Mouse (Mus musculus): ENCODE results near the gene Acox1. TPM values are rescaled to one million over a fixed set of nuclear protein-coding genes. Genes with fewer than 3 reads are reported as not detected.

Gene Acox1
- polyA plus RNA-seq, 1 experiment from 2014 or later: 67.8 TPM

DNA sequence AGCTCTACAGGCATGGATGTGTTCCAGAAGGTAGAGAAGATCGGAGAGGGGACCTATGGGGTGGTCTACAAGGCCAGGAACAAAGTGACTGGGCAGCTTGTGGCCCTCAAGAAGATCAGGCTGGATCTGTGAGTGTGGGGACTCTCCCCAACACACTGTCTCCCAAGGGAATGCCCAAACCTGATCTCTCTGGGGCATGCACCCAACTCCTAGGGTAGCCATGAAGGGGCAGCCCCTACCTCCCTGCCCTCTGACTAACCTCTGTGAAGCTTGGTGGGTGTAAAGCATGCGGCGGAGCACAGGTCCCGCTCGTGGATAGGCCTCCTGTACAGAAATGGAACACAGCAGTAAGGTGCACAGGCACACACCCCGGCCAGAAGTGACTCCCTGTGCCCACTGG lies 17.1 kb upstream of the Acox1 start:
- Histone ChIP-seq H3K27ac (ENCODE audit: low read depth, low read length) (no peak overlapping the region), H3K9ac (ENCODE audit: low read depth, low read length) (no peak overlapping the region), H3K36me3 (ENCODE audit: control insufficient read depth, insufficient read depth, low read length) (no peaks in the 10 kb centered on the region), H3K27me3 (replicated peaks; ENCODE audit: control insufficient read depth, insufficient read depth, low read length) (peaks cover 4% of the 10 kb centered on the region), H3K9me3 (ENCODE audit: control insufficient read depth, low read length) (no peaks in the 10 kb centered on the region), H3K4me3 (ENCODE audit: low read length) (no peak overlapping the region), H3K4me1 (ENCODE audit: control insufficient read depth, insufficient read depth, low read depth, low read length) (peaks cover 14% of the 10 kb centered on the region), H3K4me2 (ENCODE audit: low read length) (no peak overlapping the region)
- 93% methylated on average over 6 of the region's 6 CpGs for WGBS
- ATAC-seq: no peak

DNA sequence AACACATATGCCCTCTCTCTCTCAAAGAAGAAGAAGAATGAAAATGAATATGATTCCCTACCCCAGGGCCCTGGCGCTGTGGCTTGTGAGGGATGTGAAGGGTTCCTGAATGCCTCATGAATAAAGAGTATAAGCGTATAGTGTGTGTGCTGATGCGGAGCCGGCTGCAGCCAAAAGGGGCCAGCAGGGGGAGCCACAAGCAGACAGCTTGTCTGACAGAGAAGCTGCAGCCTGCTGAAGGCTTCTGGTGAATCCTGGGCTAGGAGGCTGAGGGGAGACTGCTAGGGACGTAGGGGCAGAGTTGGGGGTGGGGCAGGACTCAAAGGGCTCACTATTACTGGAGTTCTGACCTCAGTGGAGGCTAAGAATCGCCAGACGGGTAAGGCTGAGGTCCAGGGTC lies 16.3 kb upstream of the Acox1 start:
- Histone ChIP-seq H3K27ac (ENCODE audit: low read depth, low read length) (no peak overlapping the region), H3K9ac (ENCODE audit: low read depth, low read length) (no peak overlapping the region), H3K36me3 (ENCODE audit: control insufficient read depth, insufficient read depth, low read length) (no peaks in the 10 kb centered on the region), H3K4me2 (ENCODE audit: low read length) (no peak overlapping the region), H3K4me3 (ENCODE audit: low read length) (no peak overlapping the region), H3K27me3 (replicated peaks; ENCODE audit: control insufficient read depth, insufficient read depth, low read length) (no peaks in the 10 kb centered on the region), H3K4me1 (ENCODE audit: control insufficient read depth, insufficient read depth, low read depth, low read length) (peaks cover 14% of the 10 kb centered on the region), H3K9me3 (ENCODE audit: control insufficient read depth, low read length) (no peaks in the 10 kb centered on the region)
- 76% methylated on average over 7 of the region's 7 CpGs for WGBS
- ATAC-seq: no peak

DNA sequence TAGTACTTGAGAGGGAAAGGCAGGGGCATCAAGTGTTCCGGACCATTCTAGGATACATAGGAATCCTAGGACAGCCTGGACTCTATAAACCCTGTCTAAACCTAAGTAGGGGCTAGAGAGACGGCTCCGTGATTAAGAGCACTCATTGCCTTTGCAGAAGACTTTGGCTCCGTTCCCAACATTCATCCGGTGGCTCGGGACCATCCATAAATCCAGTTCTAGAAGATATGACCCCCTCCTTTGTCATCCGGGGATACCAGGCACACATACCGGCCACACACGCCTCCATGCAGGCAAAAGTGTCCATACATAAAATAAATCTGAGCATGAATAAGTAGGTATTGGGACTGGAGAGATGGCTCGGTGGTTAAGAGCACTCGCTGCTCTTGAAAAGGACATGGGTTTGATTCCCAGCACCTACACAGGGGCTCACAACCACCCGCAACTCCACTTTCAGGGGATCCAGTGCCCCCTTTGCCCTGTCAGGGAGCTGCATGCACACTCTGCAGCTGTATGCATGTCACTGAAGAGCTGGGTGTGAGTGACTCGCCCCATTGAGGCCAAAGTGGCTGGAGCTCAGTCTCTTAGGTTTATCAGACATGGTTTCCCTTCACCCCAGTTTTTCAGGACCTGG lies 15.1 kb upstream of the Acox1 start:
- H3K36me3 ChIP-seq (ENCODE audit: control insufficient read depth, insufficient read depth, low read length): no peaks in the 10 kb centered on the region
- no peak overlapping the region for H3K4me2 ChIP-seq (ENCODE audit: low read length)
- no peak overlapping the region for H3K9ac ChIP-seq (ENCODE audit: low read depth, low read length)
- no peak for ATAC-seq
- no peak overlapping the region for H3K27ac ChIP-seq (ENCODE audit: low read depth, low read length)
- H3K4me1 ChIP-seq (ENCODE audit: control insufficient read depth, insufficient read depth, low read depth, low read length): peaks cover 7% of the 10 kb centered on the region
- 92% methylated on average over 13 of the region's 13 CpGs for WGBS
- no peak overlapping the region for H3K4me3 ChIP-seq (ENCODE audit: low read length)
- H3K9me3 ChIP-seq (ENCODE audit: control insufficient read depth, low read length): no peaks in the 10 kb centered on the region
- H3K27me3 ChIP-seq (replicated peaks; ENCODE audit: control insufficient read depth, insufficient read depth, low read length): no peaks in the 10 kb centered on the region

DNA sequence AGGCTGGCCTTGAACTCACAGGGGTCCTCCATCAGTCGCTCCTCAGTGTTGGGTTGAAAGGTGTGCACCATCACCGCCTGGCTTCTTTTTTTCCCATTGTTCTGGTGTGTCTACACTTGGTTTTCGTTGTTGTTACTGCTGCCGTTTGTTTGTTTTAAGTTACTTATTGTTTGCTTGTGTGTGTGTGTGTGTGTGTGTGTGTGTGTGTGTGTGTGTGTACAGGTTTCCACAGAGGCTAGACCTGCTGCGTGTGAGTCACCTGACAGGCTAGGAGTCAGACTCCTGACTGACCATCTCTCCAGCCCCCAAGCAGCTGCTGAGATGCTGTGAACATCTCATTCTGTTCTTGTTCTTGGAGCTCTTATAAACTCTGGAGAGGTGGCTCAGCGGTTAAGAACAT lies 14.0 kb upstream of the Acox1 start:
- Histone ChIP-seq H3K36me3 (ENCODE audit: control insufficient read depth, insufficient read depth, low read length) (no peaks in the 10 kb centered on the region), H3K27ac (ENCODE audit: low read depth, low read length) (no peak overlapping the region), H3K9me3 (ENCODE audit: control insufficient read depth, low read length) (no peaks in the 10 kb centered on the region), H3K27me3 (replicated peaks; ENCODE audit: control insufficient read depth, insufficient read depth, low read length) (no peaks in the 10 kb centered on the region), H3K4me2 (ENCODE audit: low read length) (no peak overlapping the region), H3K4me3 (ENCODE audit: low read length) (no peak overlapping the region), H3K4me1 (ENCODE audit: control insufficient read depth, insufficient read depth, low read depth, low read length) (no peaks in the 10 kb centered on the region), H3K9ac (ENCODE audit: low read depth, low read length) (no peak overlapping the region)
- no peak for ATAC-seq
- WGBS: 94% methylated on average over 6 of the region's 6 CpGs

DNA sequence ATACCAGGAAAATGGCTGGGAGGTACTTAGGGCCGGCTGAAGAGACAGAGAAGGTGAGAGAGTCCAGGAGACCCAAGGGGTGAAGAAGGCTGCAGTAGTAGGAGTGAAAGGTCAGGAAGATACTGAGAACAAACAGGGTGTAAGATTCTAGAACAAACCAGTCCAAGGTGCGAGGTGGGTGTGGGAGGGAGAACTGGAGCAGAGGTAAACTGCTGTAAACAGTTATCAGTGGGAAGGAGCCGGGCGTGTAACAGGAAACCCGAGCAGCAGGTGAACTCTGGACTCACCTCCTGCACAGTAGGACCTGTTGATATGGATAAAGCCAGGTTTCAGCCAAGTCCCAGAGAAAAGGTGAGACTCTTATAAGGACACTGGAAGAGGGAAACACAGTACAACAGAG lies 11.9 kb upstream of the Acox1 start:
- H3K9me3 ChIP-seq (ENCODE audit: control insufficient read depth, low read length): no peaks in the 10 kb centered on the region
- 72% methylated on average over 5 of the region's 5 CpGs for WGBS
- peaks cover 7% of the 10 kb centered on the region; the same call in 1 of the 2 replicates for H3K36me3 ChIP-seq (ENCODE audit: control insufficient read depth, insufficient read depth, low read length)
- H3K27me3 ChIP-seq (replicated peaks; ENCODE audit: control insufficient read depth, insufficient read depth, low read length): no peaks in the 10 kb centered on the region
- H3K4me3 ChIP-seq (ENCODE audit: low read length): no peak overlapping the region
- ATAC-seq: no peak
- H3K9ac ChIP-seq (ENCODE audit: low read depth, low read length): no peak overlapping the region
- H3K4me1 ChIP-seq (ENCODE audit: control insufficient read depth, insufficient read depth, low read depth, low read length): no peaks in the 10 kb centered on the region
- H3K4me2 ChIP-seq (ENCODE audit: low read length): no peak overlapping the region
- H3K27ac ChIP-seq (ENCODE audit: low read depth, low read length): no peak overlapping the region

DNA sequence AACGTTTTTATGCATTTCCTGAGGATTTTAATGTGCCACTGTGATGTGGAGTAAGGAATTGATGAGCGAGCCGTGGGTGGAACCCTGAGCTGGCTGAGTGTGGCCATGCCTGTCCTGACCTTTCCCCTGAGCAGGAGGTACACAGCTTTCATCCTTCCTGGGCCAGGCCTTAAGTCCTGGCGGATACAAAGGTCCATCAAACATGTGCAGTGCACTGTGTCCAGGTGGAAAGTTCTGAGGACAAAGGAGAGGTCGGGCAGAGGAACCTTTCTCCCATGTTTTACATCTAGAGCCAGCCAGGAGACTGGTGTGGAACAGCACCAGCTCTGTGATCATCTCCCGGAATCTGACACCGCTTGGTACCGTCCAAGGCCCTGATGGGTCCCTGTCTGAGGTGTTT lies 10.4 kb upstream of the Acox1 start:
- Histone ChIP-seq H3K36me3 (ENCODE audit: control insufficient read depth, insufficient read depth, low read length) (peaks cover 11% of the 10 kb centered on the region; the same call in 1 of the 2 replicates), H3K27ac (ENCODE audit: low read depth, low read length) (no peak overlapping the region), H3K27me3 (replicated peaks; ENCODE audit: control insufficient read depth, insufficient read depth, low read length) (no peaks in the 10 kb centered on the region), H3K4me3 (ENCODE audit: low read length) (no peak overlapping the region), H3K9ac (ENCODE audit: low read depth, low read length) (no peak overlapping the region), H3K4me2 (ENCODE audit: low read length) (no peak overlapping the region), H3K4me1 (ENCODE audit: control insufficient read depth, insufficient read depth, low read depth, low read length) (no peaks in the 10 kb centered on the region), H3K9me3 (ENCODE audit: control insufficient read depth, low read length) (no peaks in the 10 kb centered on the region)
- 81% methylated on average over 8 of the region's 8 CpGs for WGBS
- ATAC-seq: no peak

DNA sequence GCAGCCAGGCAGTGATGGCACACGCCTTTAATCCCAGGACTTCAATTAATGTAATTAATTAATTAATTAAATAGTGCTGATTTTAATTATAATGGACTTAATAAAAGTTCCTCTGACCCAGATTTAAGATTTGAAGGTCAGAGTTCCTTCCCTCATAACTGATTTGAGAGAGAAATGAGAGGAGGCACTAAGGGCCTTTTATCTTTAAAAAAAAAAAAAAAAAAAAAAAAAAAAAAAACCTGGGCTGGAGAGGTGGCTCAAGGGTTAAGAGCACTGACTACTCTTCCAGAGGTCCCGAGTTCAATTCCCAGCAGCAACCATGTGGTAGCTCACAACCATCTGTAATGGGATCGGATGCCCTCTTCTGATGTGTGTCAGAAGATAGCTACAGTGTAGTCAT lies 9.8 kb upstream of the Acox1 start:
- H3K27me3 ChIP-seq (replicated peaks; ENCODE audit: control insufficient read depth, insufficient read depth, low read length): no peaks in the 10 kb centered on the region

DNA sequence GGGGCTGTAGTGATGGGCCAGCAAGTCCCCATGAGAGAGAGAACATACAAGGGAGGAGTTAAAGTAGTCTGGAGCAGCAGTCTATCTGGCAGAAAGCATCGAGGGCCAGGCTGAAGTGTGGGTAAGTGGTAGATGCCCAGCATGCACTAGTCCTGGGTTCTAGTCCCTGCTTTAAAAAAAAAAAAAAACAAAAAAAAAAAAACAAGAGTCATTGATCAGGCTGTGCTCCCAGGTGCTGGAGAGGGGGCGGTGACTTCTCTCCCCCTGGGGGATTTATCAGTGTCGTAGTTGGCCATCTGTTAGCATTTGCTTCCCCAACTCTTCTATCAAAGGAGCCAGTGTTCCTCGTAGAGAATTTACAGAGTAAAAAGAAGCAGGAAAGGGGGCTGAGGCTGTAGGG lies 7.8 kb upstream of the Acox1 start:
- Histone ChIP-seq H3K27ac (ENCODE audit: low read depth, low read length) (no peak overlapping the region), H3K36me3 (ENCODE audit: control insufficient read depth, insufficient read depth, low read length) (peaks cover 11% of the 10 kb centered on the region; the same call in 1 of the 2 replicates), H3K9me3 (ENCODE audit: control insufficient read depth, low read length) (no peaks in the 10 kb centered on the region), H3K4me1 (ENCODE audit: control insufficient read depth, insufficient read depth, low read depth, low read length) (no peaks in the 10 kb centered on the region), H3K4me3 (ENCODE audit: low read length) (no peak overlapping the region), H3K9ac (ENCODE audit: low read depth, low read length) (no peak overlapping the region), H3K27me3 (replicated peaks; ENCODE audit: control insufficient read depth, insufficient read depth, low read length) (no peaks in the 10 kb centered on the region), H3K4me2 (ENCODE audit: low read length) (no peak overlapping the region)
- ATAC-seq: no peak
- 75% methylated on average over 4 of the region's 4 CpGs for WGBS

More for the DNA sequence above, 9.8 kb upstream of the Acox1 start:
- ATAC-seq: no peak
- 87% methylated on average over 3 of the region's 3 CpGs for WGBS
- H3K9ac ChIP-seq (ENCODE audit: low read depth, low read length): no peak overlapping the region
- no peak overlapping the region for H3K27ac ChIP-seq (ENCODE audit: low read depth, low read length)
- H3K9me3 ChIP-seq (ENCODE audit: control insufficient read depth, low read length): no peaks in the 10 kb centered on the region
- peaks cover 11% of the 10 kb centered on the region; the same call in 1 of the 2 replicates for H3K36me3 ChIP-seq (ENCODE audit: control insufficient read depth, insufficient read depth, low read length)
- no peaks in the 10 kb centered on the region for H3K4me1 ChIP-seq (ENCODE audit: control insufficient read depth, insufficient read depth, low read depth, low read length)
- H3K4me3 ChIP-seq (ENCODE audit: low read length): no peak overlapping the region
- no peak overlapping the region for H3K4me2 ChIP-seq (ENCODE audit: low read length)

DNA sequence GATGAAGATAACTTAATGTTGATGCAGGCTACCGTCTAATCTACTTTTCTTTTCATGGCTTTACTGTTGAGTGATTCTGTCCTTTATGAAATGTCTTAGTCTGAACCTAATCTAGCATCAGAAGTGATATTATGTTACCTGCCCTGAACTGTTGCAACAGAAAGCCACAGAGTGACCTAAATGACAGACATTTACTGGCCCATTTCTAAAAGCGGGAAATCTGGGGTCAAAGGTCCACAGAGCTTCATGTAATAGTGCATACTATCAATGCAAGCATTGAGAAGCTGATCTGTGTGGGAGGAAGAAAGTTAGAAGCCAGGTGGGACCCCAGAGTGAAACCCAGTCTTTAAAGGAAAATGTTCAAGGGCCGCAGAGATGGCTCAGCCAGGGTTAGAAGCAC lies 4.3 kb upstream of the Acox1 start:
- peaks cover 3% of the 10 kb centered on the region; the same call in 1 of the 2 replicates for H3K4me1 ChIP-seq (ENCODE audit: control insufficient read depth, insufficient read depth, low read depth, low read length)
- no peak overlapping the region for H3K4me3 ChIP-seq (ENCODE audit: low read length)
- no peaks in the 10 kb centered on the region for H3K9me3 ChIP-seq (ENCODE audit: control insufficient read depth, low read length)
- H3K27me3 ChIP-seq (replicated peaks; ENCODE audit: control insufficient read depth, insufficient read depth, low read length): no peaks in the 10 kb centered on the region
- 90% methylated on average over 3 of the region's 3 CpGs for WGBS
- no peak overlapping the region for H3K4me2 ChIP-seq (ENCODE audit: low read length)
- ATAC-seq: no peak
- H3K36me3 ChIP-seq (ENCODE audit: control insufficient read depth, insufficient read depth, low read length): peaks cover 11% of the 10 kb centered on the region; the same call in 1 of the 2 replicates
- no peak overlapping the region for H3K9ac ChIP-seq (ENCODE audit: low read depth, low read length)
- no peak overlapping the region for H3K27ac ChIP-seq (ENCODE audit: low read depth, low read length)
